Mouse (Mus musculus): ENCODE results near the gene Larp4b.

DNA sequence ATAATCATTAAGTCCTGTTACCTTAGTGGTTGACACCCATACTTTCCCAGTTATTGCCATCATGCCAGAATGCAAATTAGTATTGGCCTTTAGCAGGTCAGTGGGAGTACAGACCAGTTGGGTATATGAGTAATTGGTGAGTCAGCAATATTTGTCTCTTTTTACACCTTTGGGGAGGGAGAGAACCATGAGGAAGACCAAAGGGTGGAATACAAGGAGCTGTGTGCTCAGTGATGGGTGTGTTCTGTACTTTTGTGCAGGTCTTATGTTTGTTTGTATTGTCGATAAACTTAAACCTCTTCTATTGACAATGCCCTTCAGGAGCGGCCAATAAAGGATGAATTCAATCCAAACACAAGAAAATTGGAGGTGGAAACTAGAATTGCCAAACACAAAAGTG is 6.8 kb downstream of the Larp4b start:
- TF ChIP-seq CTCF (IDR thresholded peaks at IDR 0.05; ENCODE audit: control insufficient read depth, insufficient read depth, insufficient replicate concordance, low read depth, low read length) (no peak), POLR2A (IDR thresholded peaks at IDR 0.05; ENCODE audit: control insufficient read depth, low read depth, low read length) (no peak)

All from testis, adult 2 months (tissue).